Mouse (Mus musculus): ENCODE data around the gene Prg4. TPM values are rescaled to one million over a fixed set of nuclear protein-coding genes. Genes with fewer than 3 reads are reported as not detected.
A peak's percentile ranks its signal among the peaks of the same experiment; 100 is the strongest.

Gene Prg4
- polyA plus RNA-seq, 1 experiment from 2014 or later, result 0.87 TPM

- no peak for ATAC-seq (ENCODE audit: low FRiP score, low TSS enrichment)
- Histone ChIP-seq H3K4me2 (ENCODE audit: low read length) (no peak overlapping the region), H3K9me3 (ENCODE audit: control insufficient read depth, low read length) (no peaks in the 10 kb centered on the region), H3K4me3 (replicated peaks; ENCODE audit: low read depth, low read length) (no peak overlapping the region), H3K27me3 (ENCODE audit: control insufficient read depth, insufficient read depth, low read length) (no peaks in the 10 kb centered on the region), H3K4me1 (ENCODE audit: control insufficient read depth, insufficient read depth, low read length) (no peaks in the 10 kb centered on the region), H3K36me3 (ENCODE audit: control insufficient read depth, insufficient read depth, low read length) (no peaks in the 10 kb centered on the region), H3K27ac (replicated peaks; ENCODE audit: low read depth, low read length) (no peak overlapping the region), H3K9ac (replicated peaks; ENCODE audit: low read length) (no peak overlapping the region)
- 81% methylated on average over 7 of the region's 7 CpGs for WGBS
- no peak for DNase-seq
Observed at GRCm38 (mm10) chr1:150472525-150472924, 6.6 kb upstream of the Prg4 start.

- no peaks in the 10 kb centered on the region for H3K9me3 ChIP-seq (ENCODE audit: control insufficient read depth, low read length)
- 95% methylated on average over 3 of the region's 3 CpGs for WGBS
- ATAC-seq (ENCODE audit: low FRiP score, low TSS enrichment) (no peak), DNase-seq (no peak)
- no peaks in the 10 kb centered on the region for H3K36me3 ChIP-seq (ENCODE audit: control insufficient read depth, insufficient read depth, low read length)
- no peak overlapping the region for H3K9ac ChIP-seq (replicated peaks; ENCODE audit: low read length)
- no peak overlapping the region for H3K4me2 ChIP-seq (ENCODE audit: low read length)
- H3K27ac ChIP-seq (replicated peaks; ENCODE audit: low read depth, low read length), result no peak overlapping the region
- no peaks in the 10 kb centered on the region for H3K4me1 ChIP-seq (ENCODE audit: control insufficient read depth, insufficient read depth, low read length)
- no peaks in the 10 kb centered on the region for H3K27me3 ChIP-seq (ENCODE audit: control insufficient read depth, insufficient read depth, low read length)
- no peak overlapping the region for H3K4me3 ChIP-seq (replicated peaks; ENCODE audit: low read depth, low read length)
Observed at GRCm38 (mm10) chr1:150469992-150470391, 4.0 kb upstream of the Prg4 start.

GRCm38 (mm10) chr1:150465364-150465763 is 601 bp downstream of the Prg4 start:
- Histone ChIP-seq H3K27me3 (ENCODE audit: control insufficient read depth, insufficient read depth, low read length) (no peaks in the 10 kb centered on the region), H3K9ac (replicated peaks; ENCODE audit: low read length) (no peak overlapping the region), H3K4me1 (ENCODE audit: control insufficient read depth, insufficient read depth, low read length) (no peaks in the 10 kb centered on the region), H3K4me2 (ENCODE audit: low read length) (no peak overlapping the region), H3K36me3 (ENCODE audit: control insufficient read depth, insufficient read depth, low read length) (no peaks in the 10 kb centered on the region), H3K27ac (replicated peaks; ENCODE audit: low read depth, low read length) (no peak overlapping the region), H3K4me3 (replicated peaks; ENCODE audit: low read depth, low read length) (no peak overlapping the region), H3K9me3 (ENCODE audit: control insufficient read depth, low read length) (no peaks in the 10 kb centered on the region)
- no peak for ATAC-seq (ENCODE audit: low FRiP score, low TSS enrichment)
- DNase-seq, result no peak
- 85% methylated on average over 10 of the region's 10 CpGs for WGBS

GRCm38 (mm10) chr1:150463691-150464090 is 2.3 kb downstream of the Prg4 start:
- ATAC-seq (ENCODE audit: low FRiP score, low TSS enrichment), result no peak
- H3K4me3 ChIP-seq (replicated peaks; ENCODE audit: low read depth, low read length), result no peak overlapping the region
- no peaks in the 10 kb centered on the region for H3K27me3 ChIP-seq (ENCODE audit: control insufficient read depth, insufficient read depth, low read length)

GRCm38 (mm10) chr1:150463068-150463467 is 2.9 kb downstream of the Prg4 start:
- DNase-seq, result no peak
- Histone ChIP-seq H3K4me1 (ENCODE audit: control insufficient read depth, insufficient read depth, low read length) (no peaks in the 10 kb centered on the region), H3K4me2 (ENCODE audit: low read length) (no peak overlapping the region), H3K9ac (replicated peaks; ENCODE audit: low read length) (no peak overlapping the region), H3K27me3 (ENCODE audit: control insufficient read depth, insufficient read depth, low read length) (no peaks in the 10 kb centered on the region), H3K4me3 (replicated peaks; ENCODE audit: low read depth, low read length) (no peak overlapping the region), H3K36me3 (ENCODE audit: control insufficient read depth, insufficient read depth, low read length) (no peaks in the 10 kb centered on the region), H3K9me3 (ENCODE audit: control insufficient read depth, low read length) (no peaks in the 10 kb centered on the region), H3K27ac (replicated peaks; ENCODE audit: low read depth, low read length) (no peak overlapping the region)
- no peak for ATAC-seq (ENCODE audit: low FRiP score, low TSS enrichment)
- 83% methylated on average over 5 of the region's 5 CpGs for WGBS

More at GRCm38 (mm10) chr1:150463691-150464090, 2.3 kb downstream of the Prg4 start:
- Histone ChIP-seq H3K4me2 (ENCODE audit: low read length) (no peak overlapping the region), H3K9me3 (ENCODE audit: control insufficient read depth, low read length) (no peaks in the 10 kb centered on the region), H3K9ac (replicated peaks; ENCODE audit: low read length) (no peak overlapping the region), H3K36me3 (ENCODE audit: control insufficient read depth, insufficient read depth, low read length) (no peaks in the 10 kb centered on the region), H3K4me1 (ENCODE audit: control insufficient read depth, insufficient read depth, low read length) (no peaks in the 10 kb centered on the region), H3K27ac (replicated peaks; ENCODE audit: low read depth, low read length) (no peak overlapping the region)
- 84% methylated on average over 4 of the region's 4 CpGs for WGBS
- DNase-seq, result no peak

GRCm38 (mm10) chr1:150460595-150460994 is 5.4 kb downstream of the Prg4 start:
- Histone ChIP-seq H3K4me3 (replicated peaks; ENCODE audit: low read depth, low read length) (no peak overlapping the region), H3K27me3 (ENCODE audit: control insufficient read depth, insufficient read depth, low read length) (no peaks in the 10 kb centered on the region), H3K36me3 (ENCODE audit: control insufficient read depth, insufficient read depth, low read length) (no peaks in the 10 kb centered on the region), H3K4me2 (ENCODE audit: low read length) (no peak overlapping the region), H3K9me3 (ENCODE audit: control insufficient read depth, low read length) (no peaks in the 10 kb centered on the region), H3K9ac (replicated peaks; ENCODE audit: low read length) (no peak overlapping the region), H3K27ac (replicated peaks; ENCODE audit: low read depth, low read length) (no peak overlapping the region), H3K4me1 (ENCODE audit: control insufficient read depth, insufficient read depth, low read length) (no peaks in the 10 kb centered on the region)
- DNase-seq, result no peak
- ATAC-seq (ENCODE audit: low FRiP score, low TSS enrichment), result no peak
- WGBS, result 81% methylated on average over 7 of the region's 7 CpGs

GRCm38 (mm10) chr1:150459599-150459998 is 6.4 kb downstream of the Prg4 start:
- H3K27ac ChIP-seq (replicated peaks; ENCODE audit: low read depth, low read length), result no peak overlapping the region
- H3K9ac ChIP-seq (replicated peaks; ENCODE audit: low read length), result no peak overlapping the region
- H3K9me3 ChIP-seq (ENCODE audit: control insufficient read depth, low read length), result no peaks in the 10 kb centered on the region
- no peaks in the 10 kb centered on the region for H3K36me3 ChIP-seq (ENCODE audit: control insufficient read depth, insufficient read depth, low read length)
- no peak for DNase-seq
- no peaks in the 10 kb centered on the region for H3K27me3 ChIP-seq (ENCODE audit: control insufficient read depth, insufficient read depth, low read length)
- no peak overlapping the region for H3K4me2 ChIP-seq (ENCODE audit: low read length)
- no peak for ATAC-seq (ENCODE audit: low FRiP score, low TSS enrichment)
- no peak overlapping the region for H3K4me3 ChIP-seq (replicated peaks; ENCODE audit: low read depth, low read length)
- WGBS, result 87% methylated on average over 3 of the region's 3 CpGs
- H3K4me1 ChIP-seq (ENCODE audit: control insufficient read depth, insufficient read depth, low read length), result no peaks in the 10 kb centered on the region

GRCm38 (mm10) chr1:150458977-150459376 is 7.0 kb downstream of the Prg4 start:
- Histone ChIP-seq H3K4me1 (ENCODE audit: control insufficient read depth, insufficient read depth, low read length) (no peaks in the 10 kb centered on the region), H3K36me3 (ENCODE audit: control insufficient read depth, insufficient read depth, low read length) (no peaks in the 10 kb centered on the region), H3K4me3 (replicated peaks; ENCODE audit: low read depth, low read length) (no peak overlapping the region), H3K4me2 (ENCODE audit: low read length) (no peak overlapping the region), H3K9ac (replicated peaks; ENCODE audit: low read length) (no peak overlapping the region), H3K9me3 (ENCODE audit: control insufficient read depth, low read length) (no peaks in the 10 kb centered on the region), H3K27ac (replicated peaks; ENCODE audit: low read depth, low read length) (no peak overlapping the region), H3K27me3 (ENCODE audit: control insufficient read depth, insufficient read depth, low read length) (no peaks in the 10 kb centered on the region)
- DNase-seq (no peak), ATAC-seq (ENCODE audit: low FRiP score, low TSS enrichment) (no peak)
- 94% methylated on average over 5 of the region's 5 CpGs for WGBS

GRCm38 (mm10) chr1:150441731-150442130 is 24.2 kb downstream of the Prg4 start:
- Histone ChIP-seq H3K4me3 (replicated peaks; ENCODE audit: low read depth, low read length) (no peak overlapping the region), H3K4me2 (ENCODE audit: low read length) (no peak overlapping the region), H3K9ac (replicated peaks; ENCODE audit: low read length) (no peak overlapping the region), H3K27ac (replicated peaks; ENCODE audit: low read depth, low read length) (no peak overlapping the region), H3K4me1 (ENCODE audit: control insufficient read depth, insufficient read depth, low read length) (no peaks in the 10 kb centered on the region), H3K27me3 (ENCODE audit: control insufficient read depth, insufficient read depth, low read length) (no peaks in the 10 kb centered on the region), H3K9me3 (ENCODE audit: control insufficient read depth, low read length) (no peaks in the 10 kb centered on the region), H3K36me3 (ENCODE audit: control insufficient read depth, insufficient read depth, low read length) (peaks cover 82% of the 10 kb centered on the region)
- peak; percentile 7 for DNase-seq
- ATAC-seq (ENCODE audit: low FRiP score, low TSS enrichment), result no peak
- 77% methylated on average over 4 of the region's 4 CpGs for WGBS
